Mouse (Mus musculus): ENCODE measurements around the gene Crebrf. TPM values are rescaled to one million over a fixed set of nuclear protein-coding genes. Genes with fewer than 3 reads are reported as not detected.

Gene Crebrf
- polyA plus RNA-seq, 1 experiment: 9.1 TPM

- no peaks in the 10 kb centered on the region for H3K36me3 ChIP-seq (ENCODE audit: control insufficient read depth, insufficient read depth, low read length)
- H3K27ac ChIP-seq (ENCODE audit: insufficient read depth, low read depth, low read length): no peak overlapping the region
- H3K4me1 ChIP-seq (ENCODE audit: control insufficient read depth, insufficient read depth, low read length): no peaks in the 10 kb centered on the region
- no peak for TF ChIP-seq POLR2A (IDR thresholded peaks at IDR 0.05; ENCODE audit: low read depth, low read length)
- TF ChIP-seq CTCF (conservative IDR thresholded peaks at IDR 0.05; ENCODE audit: insufficient read depth, insufficient read length, low read depth, low read length): no peak
- WGBS: 59% methylated on average over 11 of the region's 11 CpGs
- DNase-seq: no peak
- H3K4me3 ChIP-seq (ENCODE audit: insufficient read depth, low read depth, low read length): no peak overlapping the region
- H3K27me3 ChIP-seq (replicated peaks; ENCODE audit: control insufficient read depth, insufficient read depth, low read length): no peaks in the 10 kb centered on the region
Measured at GRCm38 (mm10) chr17:26705463-26706359, 9.7 kb upstream of the Crebrf start.

- no peaks in the 10 kb centered on the region for H3K36me3 ChIP-seq (ENCODE audit: control insufficient read depth, insufficient read depth, low read length)
- TF ChIP-seq CTCF (conservative IDR thresholded peaks at IDR 0.05; ENCODE audit: insufficient read depth, insufficient read length, low read depth, low read length) (no peak), POLR2A (IDR thresholded peaks at IDR 0.05; ENCODE audit: low read depth, low read length) (no peak)
- 67% methylated on average over 7 of the region's 7 CpGs for WGBS
- no peak overlapping the region for H3K4me3 ChIP-seq (ENCODE audit: insufficient read depth, low read depth, low read length)
- no peaks in the 10 kb centered on the region for H3K4me1 ChIP-seq (ENCODE audit: control insufficient read depth, insufficient read depth, low read length)
- no peak for DNase-seq
- H3K27ac ChIP-seq (ENCODE audit: insufficient read depth, low read depth, low read length): no peak overlapping the region
- H3K27me3 ChIP-seq (replicated peaks; ENCODE audit: control insufficient read depth, insufficient read depth, low read length): no peaks in the 10 kb centered on the region
Measured at GRCm38 (mm10) chr17:26707066-26707465, 8.4 kb upstream of the Crebrf start.

GRCm38 (mm10) chr17:26708499-26708898 lies 7.0 kb upstream of the Crebrf start:
- Histone ChIP-seq H3K36me3 (ENCODE audit: control insufficient read depth, insufficient read depth, low read length) (no peaks in the 10 kb centered on the region), H3K4me3 (ENCODE audit: insufficient read depth, low read depth, low read length) (no peak overlapping the region), H3K27ac (ENCODE audit: insufficient read depth, low read depth, low read length) (no peak overlapping the region), H3K27me3 (replicated peaks; ENCODE audit: control insufficient read depth, insufficient read depth, low read length) (no peaks in the 10 kb centered on the region), H3K4me1 (ENCODE audit: control insufficient read depth, insufficient read depth, low read length) (no peaks in the 10 kb centered on the region)
- TF ChIP-seq CTCF (conservative IDR thresholded peaks at IDR 0.05; ENCODE audit: insufficient read depth, insufficient read length, low read depth, low read length) (no peak), POLR2A (IDR thresholded peaks at IDR 0.05; ENCODE audit: low read depth, low read length) (no peak)
- DNase-seq: no peak

GRCm38 (mm10) chr17:26708993-26709590 lies 6.4 kb upstream of the Crebrf start:
- no peak for DNase-seq
- Histone ChIP-seq H3K27ac (ENCODE audit: insufficient read depth, low read depth, low read length) (no peak overlapping the region), H3K4me1 (ENCODE audit: control insufficient read depth, insufficient read depth, low read length) (no peaks in the 10 kb centered on the region), H3K36me3 (ENCODE audit: control insufficient read depth, insufficient read depth, low read length) (no peaks in the 10 kb centered on the region), H3K4me3 (ENCODE audit: insufficient read depth, low read depth, low read length) (no peak overlapping the region), H3K27me3 (replicated peaks; ENCODE audit: control insufficient read depth, insufficient read depth, low read length) (no peaks in the 10 kb centered on the region)
- 34% methylated on average over 9 of the region's 9 CpGs for WGBS
- TF ChIP-seq CTCF (conservative IDR thresholded peaks at IDR 0.05; ENCODE audit: insufficient read depth, insufficient read length, low read depth, low read length) (no peak), POLR2A (IDR thresholded peaks at IDR 0.05; ENCODE audit: low read depth, low read length) (no peak)

- no peak overlapping the region for H3K27ac ChIP-seq (ENCODE audit: insufficient read depth, low read depth, low read length)
- no peak for DNase-seq
- H3K27me3 ChIP-seq (replicated peaks; ENCODE audit: control insufficient read depth, insufficient read depth, low read length): no peaks in the 10 kb centered on the region
- no peak overlapping the region for H3K4me3 ChIP-seq (ENCODE audit: insufficient read depth, low read depth, low read length)
- no peaks in the 10 kb centered on the region for H3K36me3 ChIP-seq (ENCODE audit: control insufficient read depth, insufficient read depth, low read length)
- TF ChIP-seq POLR2A (IDR thresholded peaks at IDR 0.05; ENCODE audit: low read depth, low read length) (no peak), CTCF (conservative IDR thresholded peaks at IDR 0.05; ENCODE audit: insufficient read depth, insufficient read length, low read depth, low read length) (no peak)
- 59% methylated on average over 6 of the region's 6 CpGs for WGBS
- H3K4me1 ChIP-seq (ENCODE audit: control insufficient read depth, insufficient read depth, low read length): no peaks in the 10 kb centered on the region
Measured at GRCm38 (mm10) chr17:26710049-26710448, 5.4 kb upstream of the Crebrf start.

GRCm38 (mm10) chr17:26715916-26716717 lies 667 bp downstream of the Crebrf start:
- H3K36me3 ChIP-seq (ENCODE audit: control insufficient read depth, insufficient read depth, low read length): peaks cover 2% of the 10 kb centered on the region; the same call in 1 of the 2 replicates
- TF ChIP-seq POLR2A (IDR thresholded peaks at IDR 0.05; ENCODE audit: low read depth, low read length) (no peak), CTCF (conservative IDR thresholded peaks at IDR 0.05; ENCODE audit: insufficient read depth, insufficient read length, low read depth, low read length) (no peak)

More at GRCm38 (mm10) chr17:26715916-26716717, 667 bp downstream of the Crebrf start:
- H3K27me3 ChIP-seq (replicated peaks; ENCODE audit: control insufficient read depth, insufficient read depth, low read length): no peaks in the 10 kb centered on the region
- WGBS: under 1% methylated on average over 66 of the region's 75 CpGs
- peaks cover 3% of the 10 kb centered on the region; the same call in 1 of the 2 replicates for H3K4me1 ChIP-seq (ENCODE audit: control insufficient read depth, insufficient read depth, low read length)
- H3K4me3 ChIP-seq (ENCODE audit: insufficient read depth, low read depth, low read length): peak overlapping the region; percentile 97
- H3K27ac ChIP-seq (ENCODE audit: insufficient read depth, low read depth, low read length): peak overlapping the region; percentile 89
- DNase-seq: peak; percentile 98
